Mouse (Mus musculus): ENCODE measurements around the gene Kif3c.

Kif3c gene

DNA sequence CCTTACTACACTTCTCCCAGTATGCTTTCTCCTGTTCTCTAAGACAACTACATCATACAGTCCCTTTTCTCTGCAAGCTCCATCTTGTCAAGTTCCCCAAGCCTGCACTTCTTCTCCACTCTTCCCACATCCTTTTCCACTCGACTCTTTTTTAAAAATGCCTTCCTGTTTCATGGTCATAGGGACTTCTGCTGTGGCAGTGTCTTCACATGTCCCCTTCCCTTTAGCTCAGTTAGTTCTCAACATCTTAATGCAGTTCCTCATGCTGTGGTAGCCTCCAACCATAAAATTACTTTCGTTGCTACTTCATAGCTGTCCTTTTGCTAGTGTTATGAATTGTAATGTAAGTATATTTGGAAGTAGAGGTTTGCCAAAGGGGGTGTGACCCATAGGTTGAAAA is 55.6 kb downstream of the Kif3c start:
- no peak for DNase-seq (ENCODE audit: extremely low read depth, low read depth, low spot score)

DNA sequence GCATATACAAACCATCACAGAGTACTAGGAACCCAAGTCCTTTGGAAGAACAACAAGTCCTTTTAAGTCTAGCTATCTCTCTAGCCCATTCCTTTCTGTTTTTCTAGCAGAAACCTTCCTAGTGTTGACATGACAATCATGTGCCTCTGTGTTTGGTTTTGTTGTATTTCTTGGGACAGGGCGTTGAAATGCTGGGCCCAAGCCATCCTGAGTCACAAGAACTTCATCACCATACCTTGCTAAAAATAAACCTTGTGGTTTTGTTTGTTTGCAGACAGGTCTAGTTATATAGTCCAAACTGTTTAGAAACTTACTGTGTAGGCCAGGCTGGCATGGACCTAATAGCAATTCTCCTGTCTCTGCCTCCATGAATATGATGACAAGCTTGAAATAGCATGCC is 57.9 kb downstream of the Kif3c start:
- DNase-seq (ENCODE audit: extremely low read depth, low read depth, low spot score), result no peak

DNA sequence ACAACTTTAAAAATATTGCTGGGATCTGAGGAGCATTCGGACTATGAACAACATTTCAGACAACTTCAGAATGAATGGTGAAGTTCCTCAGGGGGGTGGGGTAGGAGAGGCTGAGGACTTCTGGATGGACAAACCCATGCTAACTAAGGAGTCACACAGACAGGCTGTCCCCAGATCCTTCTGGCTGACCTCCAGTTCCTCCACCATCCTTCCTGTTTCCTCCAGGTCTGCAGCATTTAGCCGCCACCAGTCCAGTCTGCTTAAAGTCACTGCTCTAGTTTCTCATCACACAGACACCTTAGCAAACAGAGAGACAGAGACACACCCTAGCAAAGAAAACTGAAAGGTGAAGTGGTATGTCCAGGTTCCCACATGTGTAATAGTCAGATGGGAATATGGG is 59.2 kb downstream of the Kif3c start:
- no peak for DNase-seq (ENCODE audit: extremely low read depth, low read depth, low spot score)

DNA sequence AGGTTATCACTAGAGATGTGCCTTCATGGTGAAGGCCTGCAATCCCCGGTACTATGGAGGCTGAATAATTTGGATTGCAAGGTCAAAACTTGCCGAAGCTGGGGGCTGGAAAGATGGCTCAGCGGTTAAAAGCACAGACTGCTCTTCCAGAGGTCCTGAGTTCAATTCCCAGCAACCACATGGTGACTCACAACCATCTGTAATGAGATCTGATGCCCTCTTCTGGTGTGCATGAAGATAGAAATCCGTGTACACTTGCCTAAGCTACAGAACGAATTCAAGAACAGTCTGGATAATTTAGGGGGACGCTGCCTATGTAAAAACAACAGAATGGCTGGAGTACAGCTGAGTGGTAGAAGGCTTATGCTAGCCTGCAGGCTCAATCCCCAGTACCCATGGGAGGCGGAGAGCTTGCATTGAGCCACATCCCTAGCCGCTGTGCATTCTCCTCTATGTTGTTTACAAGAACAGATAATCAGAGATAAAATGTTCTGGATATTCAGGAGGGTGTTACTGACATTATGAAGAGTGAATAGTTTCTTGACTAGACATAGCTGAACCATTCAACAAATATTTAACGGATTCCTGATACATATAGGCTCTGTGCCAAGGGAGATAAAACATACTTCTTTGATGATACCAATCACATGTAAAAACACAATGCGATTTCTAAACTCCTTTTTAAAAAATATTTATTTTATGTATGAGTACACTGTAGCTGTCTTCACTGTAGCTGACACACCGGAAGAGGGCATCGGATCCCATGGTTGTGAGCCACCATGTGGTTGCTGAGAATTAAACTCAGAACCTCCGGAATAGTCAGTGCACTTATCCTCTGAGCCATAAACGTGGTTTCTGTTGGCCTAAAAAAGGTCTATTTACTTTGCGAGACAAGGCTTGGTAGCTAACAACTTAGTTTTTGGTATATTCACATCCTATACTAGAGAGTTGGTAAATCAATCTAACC is 60.7 kb downstream of the Kif3c start:
- DNase-seq (ENCODE audit: extremely low read depth, low read depth, low spot score), result no peak

DNA sequence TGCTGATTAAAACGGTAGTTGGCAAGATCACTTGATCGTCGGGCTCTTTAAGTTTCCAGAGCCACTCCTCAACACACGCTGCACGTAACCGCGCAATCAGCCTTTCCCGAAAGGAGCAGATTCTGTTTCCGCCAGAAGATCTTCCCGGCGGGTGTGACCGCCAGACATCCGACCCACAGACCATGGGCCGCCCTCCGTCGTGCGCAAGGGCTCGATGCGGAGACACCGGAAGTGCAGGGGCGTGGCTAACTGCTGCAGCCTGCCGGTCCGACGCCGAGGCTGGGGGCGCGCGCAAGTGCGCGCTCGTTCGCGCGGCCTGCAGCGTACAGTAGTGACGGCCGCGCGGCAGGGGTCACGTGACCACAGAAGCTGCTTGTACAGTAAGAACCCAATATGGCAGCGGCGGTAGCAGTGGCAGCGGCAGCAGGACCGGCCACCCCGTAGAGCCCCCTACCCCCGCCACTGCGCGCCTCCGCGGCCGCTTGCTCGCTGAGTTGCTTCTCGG is 61.6 kb downstream of the Kif3c start, which contains the start of gene Asxl2:
TSS of gene Asxl2 (plus strand) at position 328 of the 505 bp plus-strand sequence.
- DNase-seq (ENCODE audit: extremely low read depth, low read depth, low spot score), result peak; percentile 80

DNA sequence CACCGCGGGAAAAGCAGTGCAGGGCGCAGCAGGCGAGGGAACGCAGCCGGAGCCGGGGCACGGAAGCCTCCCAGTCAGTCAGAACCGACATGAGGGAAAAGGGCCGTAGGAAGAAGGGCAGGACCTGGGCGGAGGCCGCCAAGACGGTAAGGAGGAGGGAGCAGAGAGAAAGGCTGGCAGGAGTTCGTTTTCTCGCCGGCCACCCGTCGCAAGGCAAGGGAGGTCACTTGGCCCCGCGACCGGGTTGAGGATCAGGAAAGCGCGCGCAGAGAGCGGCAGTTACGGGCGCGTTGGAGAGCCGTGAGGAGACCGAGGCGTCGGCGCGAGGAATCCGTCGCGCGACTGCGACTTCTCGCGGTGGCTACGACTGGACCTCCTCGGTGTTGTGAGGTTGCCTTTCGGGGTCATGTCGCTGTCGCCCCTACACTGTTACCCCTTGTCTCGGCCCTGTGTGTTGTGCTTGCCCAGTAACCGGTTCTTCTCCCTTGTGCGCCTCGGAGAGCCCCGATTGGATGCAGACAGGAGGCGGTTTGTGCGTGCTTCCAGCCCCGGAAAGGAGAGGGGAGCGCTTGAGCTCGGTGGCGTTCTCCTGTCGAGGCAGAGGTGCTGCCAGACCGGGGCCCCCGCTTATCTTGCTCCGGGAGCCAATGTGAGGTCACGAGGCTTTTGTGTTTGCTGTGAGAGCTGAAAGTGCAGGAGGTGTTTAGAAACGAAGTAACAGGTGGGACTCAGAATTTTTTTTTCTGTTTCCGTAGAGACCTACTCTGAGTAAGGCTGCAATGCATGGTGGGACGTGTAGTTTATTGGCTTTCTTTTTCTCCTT is 62.3 kb downstream of the Kif3c start:
- DNase-seq (ENCODE audit: extremely low read depth, low read depth, low spot score), result no peak

DNA sequence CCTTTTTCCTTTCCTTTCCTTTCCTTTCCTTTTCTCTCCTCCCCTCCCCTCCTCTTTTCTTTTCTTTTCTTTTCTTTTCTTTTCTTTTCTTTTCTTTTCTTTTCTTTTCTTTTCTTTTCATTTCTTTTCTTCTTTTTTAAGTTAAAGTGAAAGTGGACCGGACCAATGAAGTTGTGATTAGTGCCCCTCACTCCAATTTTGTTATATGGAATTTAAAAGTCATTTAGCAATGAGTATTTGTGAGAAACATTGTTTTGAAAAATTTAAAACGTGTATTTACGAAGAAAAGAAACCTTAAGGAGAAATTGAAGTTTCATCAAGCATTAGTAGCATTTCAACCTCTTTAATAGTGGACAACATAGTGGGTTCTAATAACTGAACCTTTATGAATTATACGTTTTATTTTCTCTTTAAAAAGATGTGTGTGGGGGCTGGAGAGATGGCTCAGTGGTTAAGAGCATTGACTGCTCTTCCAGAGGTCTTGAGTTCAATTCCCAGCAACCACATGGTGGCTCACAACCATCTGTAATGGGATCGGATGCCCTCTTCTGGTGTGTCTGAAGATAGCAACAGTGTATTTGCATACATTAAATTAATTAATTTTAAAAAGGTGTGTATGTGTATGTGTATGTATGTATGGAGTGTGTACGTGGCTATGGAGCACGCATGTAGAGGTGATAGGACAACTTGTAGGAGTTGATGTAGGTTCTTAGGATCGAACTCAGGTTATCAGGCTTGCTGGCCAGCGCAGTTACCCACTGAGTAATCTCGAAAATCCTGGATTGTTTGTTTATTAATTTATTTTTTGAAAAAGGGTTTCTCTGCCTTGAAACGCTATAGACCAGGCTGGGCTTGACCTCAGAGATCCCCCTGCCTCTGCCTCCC is 63.2 kb downstream of the Kif3c start:
- no peak for DNase-seq (ENCODE audit: extremely low read depth, low read depth, low spot score)

DNA sequence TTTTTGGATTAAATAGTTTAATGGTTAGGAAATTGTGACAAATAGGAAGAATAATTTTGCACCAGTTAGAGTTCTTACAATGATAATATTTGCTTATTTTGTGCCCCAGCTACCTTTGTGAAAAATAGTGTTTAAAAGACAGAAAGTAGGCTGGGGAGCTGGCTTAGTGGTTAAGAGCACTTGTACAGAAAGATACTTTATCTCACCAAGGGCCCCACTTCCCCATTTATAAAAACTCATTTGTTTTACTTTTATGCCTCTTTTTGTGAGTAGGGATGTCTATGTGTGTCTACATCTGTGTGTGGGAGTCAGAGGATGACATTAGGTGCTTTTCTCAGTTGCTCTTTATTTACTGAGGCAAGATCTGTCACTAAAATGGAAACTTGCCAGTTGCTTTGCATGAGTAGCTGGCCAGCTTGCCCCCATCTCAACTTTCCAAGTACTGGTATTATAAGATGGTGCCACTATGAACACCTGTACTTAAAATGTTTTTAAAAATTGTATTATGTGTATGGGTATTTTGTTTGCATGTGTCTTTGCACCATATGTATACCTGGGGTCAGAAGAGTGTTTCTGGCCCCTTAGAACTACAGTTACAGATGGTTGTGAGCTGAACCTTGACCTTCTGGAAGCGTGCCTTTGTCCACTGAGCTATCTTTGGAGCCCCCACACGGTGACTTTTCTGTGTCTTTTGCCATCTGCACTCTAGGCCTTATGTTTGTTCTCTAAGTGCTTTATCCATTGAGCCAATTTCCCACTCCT is 64.9 kb downstream of the Kif3c start:
- no peak for DNase-seq (ENCODE audit: extremely low read depth, low read depth, low spot score)

DNA sequence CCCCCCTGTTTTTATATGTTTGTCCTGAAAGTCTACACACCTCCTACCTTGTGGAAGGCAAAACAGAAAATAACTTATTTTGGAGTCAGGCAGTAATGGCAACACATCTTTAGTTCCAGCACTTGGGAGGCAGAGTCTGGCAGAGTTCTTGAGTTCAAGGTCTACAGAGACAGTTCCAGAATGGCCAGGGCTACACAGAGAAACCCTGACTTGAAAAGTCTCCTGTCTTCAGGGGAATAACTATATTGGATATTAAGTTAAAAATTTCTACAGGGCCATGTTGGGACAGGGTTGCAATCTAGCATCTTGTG is 65.5 kb downstream of the Kif3c start:
- DNase-seq (ENCODE audit: extremely low read depth, low read depth, low spot score), result no peak

DNA sequence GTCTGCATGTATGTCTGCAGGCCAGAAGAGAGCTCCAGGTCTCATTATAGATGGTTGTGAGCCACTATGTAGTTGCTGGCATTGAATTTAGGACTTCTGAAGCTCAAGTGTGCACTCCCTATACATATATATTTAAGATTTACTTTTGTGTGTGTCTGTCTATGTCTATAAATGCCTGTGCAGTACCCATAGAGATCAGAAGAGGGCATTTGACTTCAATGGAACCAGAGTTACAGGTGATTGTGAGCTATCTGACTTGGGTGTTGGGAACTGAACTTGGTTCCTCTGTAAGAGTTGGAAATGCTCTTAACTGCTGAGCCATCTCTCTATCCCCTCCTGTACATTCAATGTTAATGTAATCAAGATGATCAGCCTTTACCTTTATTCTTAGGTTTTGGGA is 66.1 kb downstream of the Kif3c start:
- no peak for DNase-seq (ENCODE audit: extremely low read depth, low read depth, low spot score)

DNA sequence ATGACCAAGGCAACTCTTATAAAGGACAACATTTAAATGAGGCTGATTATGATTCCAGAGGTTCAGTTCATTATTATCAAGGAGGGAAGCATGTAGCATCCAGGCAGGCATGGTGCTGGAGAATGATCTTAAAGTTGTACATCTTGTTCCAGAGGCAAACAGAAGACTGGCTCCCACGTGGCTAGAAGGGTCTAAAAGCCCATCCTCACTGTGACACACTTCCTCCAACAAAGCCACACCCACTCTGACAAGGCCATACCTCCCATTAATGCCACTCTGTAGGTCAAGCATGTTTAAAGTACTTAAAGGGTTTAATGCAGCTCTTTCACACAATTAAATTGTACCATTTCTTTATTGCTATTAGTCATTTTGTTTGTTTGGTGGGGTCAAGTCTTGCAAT is 68.8 kb downstream of the Kif3c start:
- DNase-seq (ENCODE audit: extremely low read depth, low read depth, low spot score), result no peak

DNA sequence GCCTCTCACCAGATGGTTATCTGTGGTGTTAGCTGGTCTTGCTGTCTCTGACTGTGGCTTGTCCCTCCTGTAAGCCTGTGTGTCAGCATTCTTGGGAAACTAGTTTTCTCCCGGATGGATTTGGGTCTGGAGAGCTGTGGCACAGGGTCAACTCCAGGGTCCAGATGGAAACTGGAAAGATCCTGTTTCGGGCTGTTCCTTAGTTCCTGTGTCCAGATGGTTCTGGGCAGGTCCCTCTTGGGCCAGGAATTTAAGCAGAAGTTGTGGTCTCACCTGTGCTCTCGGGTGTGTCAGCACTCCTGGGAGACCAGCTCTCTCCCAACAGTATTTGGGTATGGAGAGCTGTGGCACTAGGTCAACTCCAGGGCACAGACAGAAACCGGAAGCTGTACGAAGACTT is 71.5 kb downstream of the Kif3c start:
- DNase-seq (ENCODE audit: extremely low read depth, low read depth, low spot score), result no peak

DNA sequence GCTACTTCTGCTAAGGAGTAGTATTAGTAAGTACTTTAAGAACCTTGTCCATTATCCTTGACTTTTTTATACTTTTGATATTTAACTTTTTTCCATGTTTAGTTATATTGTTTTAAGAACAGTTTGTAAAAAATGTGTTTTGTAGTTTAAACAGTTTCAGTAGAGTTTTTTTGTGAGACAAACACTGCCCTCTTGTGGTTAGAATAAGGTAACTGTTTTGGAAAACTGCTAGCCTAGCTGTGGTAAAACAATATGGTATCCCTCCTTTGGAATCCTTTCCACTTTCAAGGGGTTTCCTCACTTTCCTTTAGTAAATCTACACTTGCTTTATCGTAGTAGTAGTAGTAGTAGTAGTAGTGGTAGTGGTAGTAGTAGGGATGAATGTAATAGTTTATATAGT is 72.9 kb downstream of the Kif3c start:
- DNase-seq (ENCODE audit: extremely low read depth, low read depth, low spot score), result no peak

DNA sequence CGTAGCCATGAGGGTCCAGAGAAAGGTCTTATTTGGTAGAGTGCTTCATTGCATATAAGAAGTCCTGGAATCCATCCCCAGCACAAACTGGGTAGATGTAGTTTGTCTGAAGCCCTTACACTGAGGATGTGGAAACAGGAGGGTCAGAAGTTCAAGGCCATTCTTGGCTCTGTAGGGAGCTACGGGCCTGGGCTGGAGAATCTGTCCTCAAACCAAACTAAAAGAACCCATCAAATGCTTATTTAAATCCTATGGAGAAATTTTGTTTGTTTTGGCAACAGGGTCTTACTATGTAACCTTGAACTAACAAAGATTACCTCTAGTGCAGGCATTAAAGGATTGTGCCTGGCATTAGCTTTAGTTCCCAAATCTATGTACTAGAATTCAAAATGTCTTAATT is 76.0 kb downstream of the Kif3c start:
- DNase-seq (ENCODE audit: extremely low read depth, low read depth, low spot score), result peak; percentile 74

DNA sequence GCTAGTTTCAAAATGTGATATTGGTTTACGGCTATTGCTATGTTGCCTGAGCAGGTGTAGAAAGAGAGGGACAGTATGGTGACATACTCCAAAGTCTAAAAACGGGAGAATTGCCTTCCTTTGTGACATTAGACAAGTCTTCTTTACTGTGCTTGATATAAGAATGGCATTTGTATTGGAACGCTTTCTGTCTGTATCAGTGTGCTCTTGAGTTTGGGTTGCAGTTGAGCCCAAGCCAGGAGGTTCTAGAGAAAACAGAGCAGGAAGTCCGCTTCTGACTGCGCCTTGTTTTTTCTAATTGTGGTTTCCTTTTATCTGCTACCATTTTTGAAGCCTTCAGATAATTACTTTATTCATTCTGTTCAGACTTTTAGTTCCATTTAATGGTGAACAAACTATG is 76.4 kb downstream of the Kif3c start:
- no peak for DNase-seq (ENCODE audit: extremely low read depth, low read depth, low spot score)

DNA sequence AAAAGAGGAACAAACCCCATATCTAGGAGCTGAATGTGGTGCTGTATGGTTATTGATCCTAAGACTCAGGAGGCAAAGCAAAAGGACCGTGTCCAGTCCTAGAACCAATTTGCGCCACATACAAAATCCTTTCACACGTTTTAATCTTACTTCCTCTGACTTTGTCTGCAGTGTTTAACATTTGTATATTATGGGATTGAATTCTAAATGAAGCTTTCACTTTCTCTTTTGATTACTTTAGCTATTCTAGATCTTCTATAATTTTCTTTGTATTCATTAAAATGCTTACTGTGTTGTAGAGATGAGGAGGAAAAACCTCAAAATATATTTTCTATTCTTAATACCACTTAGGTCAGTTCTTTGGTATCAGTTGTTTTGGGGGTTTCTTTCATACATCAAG is 88.6 kb downstream of the Kif3c start:
- no peak for DNase-seq (ENCODE audit: extremely low read depth, low read depth, low spot score)

Measured in fat pad, adult 2 months (tissue).